Mouse (Mus musculus) heart, embryonic 14.5 days (tissue): ENCODE results near the gene Tas2r107. TPM values are rescaled to one million over a fixed set of nuclear protein-coding genes. Genes with fewer than 3 reads are reported as not detected.

Experiments used
- polyA plus RNA-seq: library from polyadenylated mRNA; unstranded; fragments of >200 nt; fragmentation: Nextera tagmentation; extraction: Ambion mirVana; gene quantifications from 2 replicates; pipeline ENCODE4 v1.2.1, GENCODE M21; 2014

The Tas2r107 gene
- polyA plus RNA-seq, 1 experiment from 2014 or later: not detected

Other genes with a start within 250 kb of the Tas2r107 start
- not detected in 2 replicates for gene 5430401F13Rik, start 173.7 kb downstream of the Tas2r107 start, polyA plus RNA-seq
- gene Gm6619, start 173.7 kb downstream of the Tas2r107 start, polyA plus RNA-seq: not detected in 2 replicates
- gene Tas2r130, start 29.2 kb downstream of the Tas2r107 start, polyA plus RNA-seq: not detected in 2 replicates
- not detected in 2 replicates for gene Tas2r106, start 18.7 kb upstream of the Tas2r107 start, polyA plus RNA-seq
- not detected in 2 replicates for gene Tas2r104, start 25.6 kb upstream of the Tas2r107 start, polyA plus RNA-seq
- not detected in 2 replicates for gene Tas2r105, start 27.3 kb upstream of the Tas2r107 start, polyA plus RNA-seq
- gene Tas2r114, start 29.9 kb upstream of the Tas2r107 start, polyA plus RNA-seq: not detected in 2 replicates